Mouse (Mus musculus): ENCODE measurements around the gene Nlk. TPM values are rescaled to one million over a fixed set of nuclear protein-coding genes. Genes with fewer than 3 reads are reported as not detected.

Nlk gene
- polyA plus RNA-seq, 1 experiment from 2014 or later: 30.7 TPM

Other genes starting within 250 kb of the Nlk start
- gene Slc46a1, start 231.7 kb downstream of the Nlk start, polyA plus RNA-seq (2015; fragmentation: Nextera tagmentation; extraction: Ambion mirVana): 20.4 and 20.8 TPM in 2 replicates
- gene Sarm1, start 199.6 kb downstream of the Nlk start, polyA plus RNA-seq (2015; fragmentation: Nextera tagmentation; extraction: Ambion mirVana): 41.4 and 47.8 TPM in 2 replicates
- 109 and 138 TPM in 2 replicates for gene Vtn, start 198.3 kb downstream of the Nlk start, polyA plus RNA-seq (2015; fragmentation: Nextera tagmentation; extraction: Ambion mirVana)
- not detected in 2 replicates for gene Sebox, start 193.9 kb downstream of the Nlk start, polyA plus RNA-seq (2015; fragmentation: Nextera tagmentation; extraction: Ambion mirVana)
- gene Tmem199, start 185.2 kb downstream of the Nlk start, polyA plus RNA-seq (2015; fragmentation: Nextera tagmentation; extraction: Ambion mirVana): 95.9 and 97.6 TPM in 2 replicates
- gene Poldip2, start 185.2 kb downstream of the Nlk start, polyA plus RNA-seq (2015; fragmentation: Nextera tagmentation; extraction: Ambion mirVana): 176 and 178 TPM in 2 replicates
- 55.0 and 58.8 TPM in 2 replicates for gene Tnfaip1, start 161.0 kb downstream of the Nlk start, polyA plus RNA-seq (2015; fragmentation: Nextera tagmentation; extraction: Ambion mirVana)
- 124 and 126 TPM in 2 replicates for gene Ift20, start 161.0 kb downstream of the Nlk start, polyA plus RNA-seq (2015; fragmentation: Nextera tagmentation; extraction: Ambion mirVana)
- 28.7 and 33.5 TPM in 2 replicates for gene Tmem97, start 146.6 kb downstream of the Nlk start, polyA plus RNA-seq (2015; fragmentation: Nextera tagmentation; extraction: Ambion mirVana)
- gene Ccnq, start 54.4 kb upstream of the Nlk start, polyA plus RNA-seq (2015; fragmentation: Nextera tagmentation; extraction: Ambion mirVana): 33.2 and 34.3 TPM in 2 replicates
- gene Lyrm9, start 129.2 kb upstream of the Nlk start, polyA plus RNA-seq (2015; fragmentation: Nextera tagmentation; extraction: Ambion mirVana): 25.3 and 28.2 TPM in 2 replicates
- 0.71 and 0.82 TPM in 2 replicates for gene Nos2, start 223.4 kb upstream of the Nlk start, polyA plus RNA-seq (2015; fragmentation: Nextera tagmentation; extraction: Ambion mirVana)

Measured in midbrain, embryonic 13.5 days (tissue).